Mouse (Mus musculus): ENCODE measurements around the gene Smpx. TPM values are rescaled to one million over a fixed set of nuclear protein-coding genes. Genes with fewer than 3 reads are reported as not detected.

Smpx gene
- total RNA-seq, 1 experiment from 2014 or later: 17.2 TPM

Other genes with a start within 250 kb of the Smpx start
- gene Sms, start 206.6 kb upstream of the Smpx start, total RNA-seq (2021): 14.7 and 21.9 TPM in 2 replicates
- 0.11 and 1.3 TPM in 2 replicates for gene Yy2, start 129.9 kb upstream of the Smpx start, total RNA-seq (2021)
- 22.2 and 23.4 TPM in 2 replicates for gene Mbtps2, start 100.2 kb upstream of the Smpx start, total RNA-seq (2021)
- not detected in 2 replicates for gene Klhl34, start 119.5 kb downstream of the Smpx start, total RNA-seq (2021)